Mouse (Mus musculus) ES-E14 (cell line): ENCODE measurements at regions not wholly inside any gene's neighbourhood (a gene's known extent, or its start where the extent isn't known, plus 50 kb on each side); places are given as distances from the start of the nearest gene placed in this dataset.

ENCODE experiments used
- DNase-seq: peaks from one replicate; pipeline ENCODE4 v3.0.0-alpha.2; 2013; ENCODE audit warnings: low read depth, low spot score
- H3K27ac ChIP-seq: 2 replicates; pipeline ENCODE4 v1.5.1; 2012; ENCODE audit warnings: low read depth, mild to moderate bottlenecking, low read length, moderate library complexity, mixed read lengths; ENCODE audit not compliant: poor library complexity, insufficient read depth, severe bottlenecking
- H3K36me3 ChIP-seq: 2 replicates; pipeline ENCODE4 v1.6.1; 2012; ENCODE audit warnings: mild to moderate bottlenecking, low read length, moderate library complexity, mixed read lengths; ENCODE audit not compliant: control insufficient read depth, poor library complexity, insufficient read depth, severe bottlenecking
- H3K4me1 ChIP-seq, 2 experiments: fragments of 150-350 bp in 1 of 2; sonication (generic) in 1 of 2; 2 replicates each; pipeline ENCODE4 v1.6.1; 2012; ENCODE audit warnings: low read length in 2 of 2, mild to moderate bottlenecking in 1 of 2, mixed read lengths in 1 of 2; ENCODE audit not compliant: control insufficient read depth in 2 of 2, insufficient read depth in 2 of 2, poor library complexity in 1 of 2
- H3K4me3 ChIP-seq, 2 experiments: fragments of 150-350 bp in 1 of 2; sonication (generic) in 1 of 2; 2 replicates each; pipeline ENCODE4 v1.5.1; 2012; ENCODE audit warnings: low read length in 2 of 2, low read depth in 1 of 2, mild to moderate bottlenecking in 1 of 2, mixed read lengths in 1 of 2; ENCODE audit not compliant: insufficient read depth in 1 of 2, poor library complexity in 1 of 2, severe bottlenecking in 1 of 2
- H3K9ac ChIP-seq: 2 replicates; pipeline ENCODE4 v1.6.1; 2012; ENCODE audit warnings: low read depth, mild to moderate bottlenecking, low read length, mixed read lengths; ENCODE audit not compliant: poor library complexity, insufficient read depth, severe bottlenecking
- H3K9me3 ChIP-seq: fragments of 150-350 bp; sonication (generic); 2 replicates; pipeline ENCODE4 v1.6.1; 2012; ENCODE audit warnings: low read depth, mild to moderate bottlenecking, low read length; ENCODE audit not compliant: control insufficient read depth, insufficient read depth
- CHD2 ChIP-seq: IDR thresholded peaks from 2 replicates; pipeline ENCODE4 v1.6.1; 2014; ENCODE audit warnings: mild to moderate bottlenecking, low read depth, low read length, inconsistent platforms
- HCFC1 ChIP-seq: IDR thresholded peaks from 2 replicates; pipeline ENCODE4 v1.6.1; 2012; ENCODE audit warnings: low read length, inconsistent platforms, borderline replicate concordance; ENCODE audit not compliant: insufficient read depth
- MAFK ChIP-seq: IDR thresholded peaks from 2 replicates; pipeline ENCODE4 v1.6.1; 2014; ENCODE audit warnings: mild to moderate bottlenecking, low read depth, low read length, inconsistent platforms; ENCODE audit not compliant: insufficient read depth
- ZC3H11A ChIP-seq: IDR thresholded peaks from 2 replicates; pipeline ENCODE4 v1.6.1; 2012; ENCODE audit warnings: low read depth, mild to moderate bottlenecking, inconsistent platforms, low read length, borderline replicate concordance
- ZNF384 ChIP-seq: IDR thresholded peaks from 2 replicates; pipeline ENCODE4 v1.6.1; 2012; ENCODE audit warnings: low read depth, low read length, inconsistent platforms
- in situ Hi-C, 2 experiments: fragments of 600-800 bp; cut with MboI; formaldehyde crosslinking; loops; one replicate each; pipeline ENCODE4 v1.15.1; 2025; ENCODE audit warnings: low sequenced_read_pairs in 2 of 2, inconsistent platforms in 1 of 2; ENCODE audit not compliant: unreplicated experiment in 2 of 2

GRCm38 (mm10) chr7:124704163-124704824, 721.6 kb downstream of the Hs3st4 start:
- in situ Hi-C loops, result no loop called here
- TF ChIP-seq ZC3H11A (no peak), ZNF384 (no peak), MAFK (no peak), HCFC1 (no peak), CHD2 (no peak)
- peaks cover 0 to 5% of the 10 kb centered on the region in 2 experiments; a peak in 1 of 4 replicates for H3K4me1 ChIP-seq

GRCm38 (mm10) chr7:124707143-124707542, 724.5 kb downstream of the Hs3st4 start:
- no peak for TF ChIP-seq MAFK
- Histone ChIP-seq H3K4me3 (no peak overlapping the region), H3K9ac (no peak overlapping the region), H3K9me3 (no peaks in the 10 kb centered on the region), H3K4me1 (peaks cover 0 to 5% of the 10 kb centered on the region in 2 experiments; a peak in 1 of 4 replicates), H3K36me3 (no peaks in the 10 kb centered on the region; the same call in 1 of the 2 replicates), H3K27ac (no peak overlapping the region)
- in situ Hi-C loops, result no loop called here
- no peak for DNase-seq

More at GRCm38 (mm10) chr7:124704163-124704824, 721.6 kb downstream of the Hs3st4 start:
- no peak overlapping the region for H3K4me3 ChIP-seq
- peak; percentile 22 for DNase-seq
- H3K9ac ChIP-seq, result no peak overlapping the region
- H3K36me3 ChIP-seq, result no peaks in the 10 kb centered on the region; the same call in 1 of the 2 replicates
- H3K9me3 ChIP-seq, result no peaks in the 10 kb centered on the region
- H3K27ac ChIP-seq, result no peak overlapping the region

- TF ChIP-seq HCFC1 (no peak), ZNF384 (no peak), CHD2 (no peak), ZC3H11A (no peak), MAFK (no peak)
- H3K36me3 ChIP-seq, result no peaks in the 10 kb centered on the region; the same call in 1 of the 2 replicates
- H3K9ac ChIP-seq, result no peak overlapping the region
- no peak overlapping the region for H3K27ac ChIP-seq
- DNase-seq, result no peak
- H3K4me3 ChIP-seq, result no peak overlapping the region
- H3K9me3 ChIP-seq, result no peaks in the 10 kb centered on the region
- in situ Hi-C loops, result no loop called here
- H3K4me1 ChIP-seq, result peaks cover 0 to 5% of the 10 kb centered on the region in 2 experiments; a peak in 1 of 4 replicates
These were observed 726.3 kb downstream of the Hs3st4 start for GRCm38 (mm10) chr7:124708771-124709485.

- H3K9me3 ChIP-seq, result no peaks in the 10 kb centered on the region
- H3K36me3 ChIP-seq, result no peaks in the 10 kb centered on the region
- no peak overlapping the region for H3K9ac ChIP-seq
- peak; percentile 21 for DNase-seq
- peaks cover 0 to 17% of the 10 kb centered on the region in 2 experiments; a peak in 1 of 4 replicates for H3K4me1 ChIP-seq
- in situ Hi-C loops, result no loop called here
- H3K27ac ChIP-seq, result no peak overlapping the region
- no peak overlapping the region for H3K4me3 ChIP-seq
- no peak for TF ChIP-seq ZNF384
- no peak for TF ChIP-seq HCFC1
These were observed 723.5 kb upstream of the Kdm8 start for GRCm38 (mm10) chr7:124720927-124721326.

GRCm38 (mm10) chr7:124742086-124742485, 702.4 kb upstream of the Kdm8 start:
- Histone ChIP-seq H3K9ac (no peak overlapping the region), H3K4me1 (no peaks in the 10 kb centered on the region), H3K9me3 (no peaks in the 10 kb centered on the region), H3K4me3 (no peak overlapping the region), H3K27ac (no peak overlapping the region), H3K36me3 (no peaks in the 10 kb centered on the region)
- peak; percentile 35 for DNase-seq
- no peak for TF ChIP-seq HCFC1
- in situ Hi-C loops, result no loop called here
